27 mouse cellular contexts compared by ENCODE assay signal in genomic region chr10:85873861-85874544, GRCm38 (mm10). TPM values are rescaled to one million over a fixed set of nuclear protein-coding genes. Genes with fewer than 3 reads are reported as not detected.
DNase-seq lines count a peak whose midpoint lies in the region; ATAC-seq and TF ChIP-seq lines count a peak whose summit lies in the region.
"Had no signal": no experiment of that assay in that cellular context is flagged by ENCODE, and none has a peak within 500 bp of the region (broad histone marks: within the 10 kb centered on the region; RNA-seq: fewer than 3 reads in every experiment).

No protein-coding gene starts in this region.

- in situ Hi-C loops in CH12.LX (cut with MboI; ENCODE audit: low pct_ligation_motif_present, low pct_unique_long_range_greater_than_20kb, low sequenced_read_pairs), result no loop called here

- TF ChIP-seq POLR2A in CH12.LX (IDR thresholded peaks at IDR 0.05; ENCODE audit: low read depth, low read length), result no peak

- 74% methylated on average over 13 of the region's 13 CpGs for WGBS in liver, postnatal 0 days (ENCODE audit: insufficient replicate concordance)
- 80% methylated on average over 13 of the region's 13 CpGs for WGBS in liver, embryonic 12.5 days (ENCODE audit: insufficient replicate concordance)

- peak overlapping the region; percentile 95; the same call in 1 of the 2 replicates for H3K4me2 ChIP-seq in liver, postnatal 0 days (ENCODE audit: low read depth, low read length)
- H3K4me2 ChIP-seq in liver, embryonic 12.5 days, result no peak overlapping the region
- H3K4me2 ChIP-seq in CH12.LX (ENCODE audit: insufficient read depth, low read depth, poor library complexity, severe bottlenecking), result peak overlapping the region; percentile 90
- H3K4me2 ChIP-seq: embryonic facial prominence, embryonic 15.5 days; forebrain, embryonic 15.5 days; midbrain, embryonic 11.5 days had no signal

- no peak for DNase-seq in liver, postnatal 0 days
- peak; percentile 82 for DNase-seq in CH12.LX (ENCODE audit: extremely low read depth)
- peak; percentile 54 for DNase-seq in ZHBTc4 (ENCODE audit: low read depth, low spot score)
- no peak for DNase-seq in frontal cortex, postnatal 14 days (ENCODE audit: low spot score in 2 of 2)
- DNase-seq in cerebellum, adult 11-12 months, result no peak
- DNase-seq in adrenal gland, adult 8-10 months, result no peak
- DNase-seq: adrenal gland, adult 2 months; cerebellum, adult 9-11 months; gastrocnemius, postnatal 14 days; heart, postnatal 10 days; kidney, adult 11 months; kidney, postnatal 10 days; left cerebral cortex, postnatal 4 days; thymus, adult 2 months; thymus, postnatal 4 days had no signal

- H3K79me2 ChIP-seq in CH12.LX (replicated peaks; ENCODE audit: control insufficient read depth, extremely low read depth, insufficient read depth, poor library complexity, severe bottlenecking), result peaks cover 25% of the 10 kb centered on the region

- no peak for TF ChIP-seq EP300 in liver, postnatal 0 days (IDR thresholded peaks at IDR 0.05; ENCODE audit: low read depth)
- peak; percentile 54 for TF ChIP-seq EP300 in CH12.LX (IDR thresholded peaks at IDR 0.05; ENCODE audit: low read length)

- TF ChIP-seq CTCF in liver, postnatal 0 days (IDR thresholded peaks at IDR 0.05; ENCODE audit: low read depth), result no peak
- no peak for TF ChIP-seq CTCF in CH12.LX (conservative IDR thresholded peaks at IDR 0.05 in 1 of 2, IDR thresholded peaks at IDR 0.05 in 1 of 2; ENCODE audit: low read depth in 2 of 2, low read length in 2 of 2)

- no peaks in the 10 kb centered on the region for H3K9me3 ChIP-seq in liver, postnatal 0 days (ENCODE audit: low read length)
- H3K9me3 ChIP-seq in liver, embryonic 12.5 days (replicated peaks), result no peaks in the 10 kb centered on the region
- peaks cover 5% of the 10 kb centered on the region for H3K9me3 ChIP-seq in CH12.LX (replicated peaks; ENCODE audit: low read length)
- H3K9me3 ChIP-seq in megakaryocyte, embryonic 14.5 days, result no peaks in the 10 kb centered on the region
- H3K9me3 ChIP-seq: embryonic facial prominence, embryonic 15.5 days; forebrain, embryonic 15.5 days; heart, embryonic 12.5 days; limb, embryonic 15.5 days; neural tube, embryonic 15.5 days had no signal

- H3K9ac ChIP-seq in liver, postnatal 0 days (replicated peaks), result no peak overlapping the region
- H3K9ac ChIP-seq in liver, embryonic 12.5 days, result no peak overlapping the region
- H3K9ac ChIP-seq in CH12.LX (ENCODE audit: insufficient read depth, low read depth), result peak overlapping the region; percentile 46; the same call in 1 of the 2 replicates
- H3K9ac ChIP-seq: embryonic facial prominence, embryonic 15.5 days; forebrain, embryonic 15.5 days; heart, embryonic 12.5 days; limb, embryonic 15.5 days; neural tube, embryonic 15.5 days had no signal

- dilution Hi-C loops in CH12.LX (cut with MboI; ENCODE audit: extremely low pct_ligation_motif_present, extremely low pct_unique_long_range_greater_than_20kb, low sequenced_read_pairs), result no loop called here

- ATAC-seq in liver, postnatal 0 days, result no peak
- ATAC-seq in liver, embryonic 12.5 days, result no peak
- ATAC-seq: forebrain, embryonic 15.5 days had no signal

- TF ChIP-seq RAD21 in CH12.LX (IDR thresholded peaks at IDR 0.05; ENCODE audit: low read depth, low read length), result no peak

- H3K27me3 ChIP-seq in liver, postnatal 0 days (ENCODE audit: insufficient read depth, low read length), result no peaks in the 10 kb centered on the region
- no peaks in the 10 kb centered on the region for H3K27me3 ChIP-seq in liver, embryonic 12.5 days (replicated peaks)
- no peaks in the 10 kb centered on the region for H3K27me3 ChIP-seq in CH12.LX (replicated peaks)
- no peaks in the 10 kb centered on the region for H3K27me3 ChIP-seq in megakaryocyte, embryonic 14.5 days (replicated peaks)
- H3K27me3 ChIP-seq: embryonic facial prominence, embryonic 15.5 days; forebrain, embryonic 15.5 days; heart, embryonic 12.5 days; limb, embryonic 15.5 days; neural tube, embryonic 15.5 days had no signal

- H3K4me1 ChIP-seq in liver, postnatal 0 days (ENCODE audit: insufficient read depth), result peaks cover 15% of the 10 kb centered on the region
- peaks cover 16% of the 10 kb centered on the region for H3K4me1 ChIP-seq in liver, embryonic 12.5 days
- peaks cover 3 to 23% of the 10 kb centered on the region in 2 experiments for H3K4me1 ChIP-seq in CH12.LX (ENCODE audit: control insufficient read depth in 1 of 2, insufficient read depth in 2 of 2)
- peaks cover 16% of the 10 kb centered on the region for H3K4me1 ChIP-seq in megakaryocyte, embryonic 14.5 days

- H3K4me3 ChIP-seq in liver, postnatal 0 days (ENCODE audit: low read depth, low read length), result 0 out of 2 replicates have a peak overlapping the region, but pooled peaks have one; percentile 4
- H3K4me3 ChIP-seq in liver, embryonic 12.5 days, result no peak overlapping the region
- peak overlapping the region; percentile 53 to 99 (median 97) for H3K4me3 ChIP-seq in CH12.LX (replicated peaks in 1 of 3; ENCODE audit: low read depth in 2 of 3, low read length in 2 of 3, poor library complexity in 1 of 3)
- H3K4me3 ChIP-seq in megakaryocyte, embryonic 14.5 days (replicated peaks), result peak overlapping the region; percentile 53
- H3K4me3 ChIP-seq: embryonic facial prominence, embryonic 15.5 days; forebrain, embryonic 15.5 days; heart, embryonic 12.5 days; left cerebral cortex, adult 2 months; neural tube, embryonic 15.5 days had no signal

- H3K27ac ChIP-seq in liver, postnatal 0 days (ENCODE audit: low read depth), result peak overlapping the region; percentile 51
- no peak overlapping the region for H3K27ac ChIP-seq in liver, embryonic 12.5 days
- H3K27ac ChIP-seq in CH12.LX (ENCODE audit: insufficient read depth, low read depth), result peak overlapping the region; percentile 94
- H3K27ac ChIP-seq: embryonic facial prominence, embryonic 15.5 days; forebrain, embryonic 15.5 days; left cerebral cortex, adult 2 months; limb, embryonic 15.5 days; neural tube, embryonic 15.5 days; stomach, postnatal 0 days had no signal

- H3K36me3 ChIP-seq in liver, postnatal 0 days (replicated peaks; ENCODE audit: insufficient read depth, low read length), result peaks cover 34% of the 10 kb centered on the region
- H3K36me3 ChIP-seq in liver, embryonic 12.5 days, result peaks cover 52% of the 10 kb centered on the region
- H3K36me3 ChIP-seq in CH12.LX (replicated peaks in 1 of 2; ENCODE audit: control insufficient read depth in 1 of 2, insufficient read depth in 1 of 2, low read length in 1 of 2), result peaks cover 34 to 48% of the 10 kb centered on the region in 2 experiments
- H3K36me3 ChIP-seq in megakaryocyte, embryonic 14.5 days (replicated peaks; ENCODE audit: low read length), result peaks cover 54% of the 10 kb centered on the region

TF ChIP-seq in CH12.LX, 34 proteins besides CTCF, POLR2A, EP300 and RAD21 (continues in another document):
- no peak for TF ChIP-seq MAZ (IDR thresholded peaks at IDR 0.05; ENCODE audit: low read depth, low read length)
- no peak for TF ChIP-seq POLR2AphosphoS2 (IDR thresholded peaks at IDR 0.05; ENCODE audit: low read depth, low read length)
- peak; percentile 27; the same call in 1 of the 2 replicates for TF ChIP-seq ETS1 (conservative IDR thresholded peaks at IDR 0.05; ENCODE audit: low read depth, low read length)
- TF ChIP-seq JUN (IDR thresholded peaks at IDR 0.05; ENCODE audit: insufficient read depth, low read depth, low read length), result no peak
- TF ChIP-seq ZKSCAN1 (IDR thresholded peaks at IDR 0.05; ENCODE audit: borderline replicate concordance, low read depth, low read length), result no peak
- TF ChIP-seq USF1 (IDR thresholded peaks at IDR 0.05; ENCODE audit: low read depth, low read length), result no peak
- no peak for TF ChIP-seq JUND (conservative IDR thresholded peaks at IDR 0.05; ENCODE audit: low read depth, low read length)
- peak; percentile 79 for TF ChIP-seq BHLHE40 (IDR thresholded peaks at IDR 0.05; ENCODE audit: low read depth, low read length)
- no peak for TF ChIP-seq ZMIZ1 (IDR thresholded peaks at IDR 0.05; ENCODE audit: low read depth, low read length)
- TF ChIP-seq KAT2A (IDR thresholded peaks at IDR 0.05; ENCODE audit: insufficient replicate concordance, low read length), result no peak
- TF ChIP-seq UBTF (IDR thresholded peaks at IDR 0.05; ENCODE audit: low read depth, low read length), result no peak
- TF ChIP-seq MXI1 (IDR thresholded peaks at IDR 0.05; ENCODE audit: low read depth, low read length), result peak; percentile 34; the same call in 1 of the 2 replicates
- 0 out of 2 replicates have a peak, but pooled peaks have one; percentile 37 for TF ChIP-seq MAX (IDR thresholded peaks at IDR 0.05; ENCODE audit: low read length)
- TF ChIP-seq SIN3A (IDR thresholded peaks at IDR 0.05; ENCODE audit: low read length), result peak; percentile 38; the same call in 1 of the 2 replicates
- TF ChIP-seq ZC3H11A (IDR thresholded peaks at IDR 0.05; ENCODE audit: low read depth, low read length), result no peak

RNA-seq across cellular contexts. Expression of gene Prdm4, which starts 42.9 kb away (rescaled TPM):
- 2.8 and 2.9 TPM in 2 replicates for polyA plus RNA-seq in liver, postnatal 0 days (2015; fragmentation: Nextera tagmentation; extraction: Ambion mirVana)
- 13.0 and 14.2 TPM in 2 replicates for polyA plus RNA-seq in liver, embryonic 12.5 days (2016; fragmentation: Nextera tagmentation; extraction: Ambion mirVana)
- total RNA-seq in CH12.LX (2012; rRNA removed) (19.0 and 21.1 TPM in 2 replicates), CH12.LX (2014; rRNA removed) (23.0 and 23.2 TPM in 2 replicates)
- 26.5 and 27.9 TPM in 2 replicates for polyA plus RNA-seq in CH12.LX (2012; ENCODE audit: insufficient read length, low read depth)
- polyA plus RNA-seq in megakaryocyte, embryonic 14.5 days (2012; ENCODE audit: insufficient read depth, low replicate concordance), result 1.4 and 2.2 TPM in 2 replicates
- total RNA-seq in adrenal gland, adult 8-10 months (2022), result 10 to 100 TPM; 12.5 to 17.8 (median 17.0) TPM

RNA-seq across cellular contexts. Expression of gene Pwp1, which starts 44.7 kb away (rescaled TPM):
- 18.0 and 20.1 TPM in 2 replicates for polyA plus RNA-seq in liver, postnatal 0 days (2015; fragmentation: Nextera tagmentation; extraction: Ambion mirVana)
- 58.1 and 59.6 TPM in 2 replicates for polyA plus RNA-seq in liver, embryonic 12.5 days (2016; fragmentation: Nextera tagmentation; extraction: Ambion mirVana)
- total RNA-seq in CH12.LX (2012; rRNA removed), result 65.0 and 70.7 TPM in 2 replicates
- 118 and 125 TPM in 2 replicates for total RNA-seq in CH12.LX (2014; rRNA removed)
- 90.4 and 97.1 TPM in 2 replicates for polyA plus RNA-seq in CH12.LX (2012; ENCODE audit: insufficient read length, low read depth)
- polyA plus RNA-seq in megakaryocyte, embryonic 14.5 days (2012; ENCODE audit: insufficient read depth, low replicate concordance), result 6.6 TPM in 1 of 2 replicates, not detected in the other
- 10 to 100 TPM; 20.1 to 23.7 (median 22.6) TPM for total RNA-seq in adrenal gland, adult 8-10 months (2022)

RNA-seq across cellular contexts. Expression of gene Ascl4, which starts 53.5 kb away (rescaled TPM):
- not detected in 2 replicates for polyA plus RNA-seq in liver, postnatal 0 days (2015; fragmentation: Nextera tagmentation; extraction: Ambion mirVana)
- polyA plus RNA-seq in liver, embryonic 12.5 days (2016; fragmentation: Nextera tagmentation; extraction: Ambion mirVana), result not detected in 2 replicates
- total RNA-seq in CH12.LX (2012; rRNA removed) (0.13 TPM in 1 of 2 replicates, not detected in the other), CH12.LX (2014; rRNA removed) (not detected in 2 replicates)
- polyA plus RNA-seq in CH12.LX (2012; ENCODE audit: insufficient read length, low read depth), result 0.11 TPM in 1 of 2 replicates, not detected in the other
- not detected in 2 replicates for polyA plus RNA-seq in megakaryocyte, embryonic 14.5 days (2012; ENCODE audit: insufficient read depth, low replicate concordance)
- not detected for total RNA-seq in adrenal gland, adult 8-10 months (2022)
- total RNA-seq: adrenal gland, adult 2 months; common myeloid progenitor, adult 5-6 weeks; gastrocnemius, postnatal 14 days; heart, adult 18-20 months; heart, postnatal 10 days; left cerebral cortex, postnatal 4 days had no signal
- polyA plus RNA-seq: adrenal gland, adult 2 months; heart, embryonic 12.5 days; thymus, adult 2 months had no signal

Comparison
In these comparisons a context has a peak if more than half of its experiments do, and no peak if none do; other contexts are left out.
1. DNase-seq: peak in CH12.LX (single experiment) and ZHBTc4 (single experiment); none in liver, postnatal 0 days (single experiment), frontal cortex, postnatal 14 days (0 of 2), cerebellum, adult 11-12 months (single experiment) and adrenal gland, adult 8-10 months (single experiment).